Mouse (Mus musculus) urinary bladder, postnatal 10 days (tissue): ENCODE measurements around the gene Babam2.

ENCODE experiments used
- DNase-seq: peaks from one replicate; pipeline ENCODE4 v3.0.0; 2022; ENCODE audit warnings: low spot score

Babam2 gene

GRCm38 (mm10) chr5:32080490-32081219 lies 383.2 kb downstream of the Babam2 start:
- DNase-seq, result no peak

DNA sequence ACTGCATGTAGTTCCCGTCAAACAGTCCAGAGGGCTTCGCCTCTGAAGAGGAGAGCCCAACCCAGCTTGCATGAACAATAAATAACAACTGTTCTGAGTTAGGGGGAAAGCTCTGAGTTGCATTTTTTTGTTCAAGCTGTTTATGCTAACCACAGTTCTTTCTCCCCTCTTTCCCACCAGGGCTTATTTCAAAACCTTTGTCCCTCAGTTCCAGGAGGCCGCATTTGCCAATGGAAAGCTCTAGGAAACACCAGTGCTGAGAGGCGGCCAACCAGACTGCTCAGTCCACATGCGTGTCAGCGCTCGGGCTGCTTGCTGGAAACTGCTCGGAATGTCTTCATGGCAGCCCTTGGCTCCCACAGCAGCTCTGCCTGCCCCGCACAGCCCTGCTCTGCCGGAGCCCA lies 386.9 kb downstream of the Babam2 start:
- no peak for DNase-seq

DNA sequence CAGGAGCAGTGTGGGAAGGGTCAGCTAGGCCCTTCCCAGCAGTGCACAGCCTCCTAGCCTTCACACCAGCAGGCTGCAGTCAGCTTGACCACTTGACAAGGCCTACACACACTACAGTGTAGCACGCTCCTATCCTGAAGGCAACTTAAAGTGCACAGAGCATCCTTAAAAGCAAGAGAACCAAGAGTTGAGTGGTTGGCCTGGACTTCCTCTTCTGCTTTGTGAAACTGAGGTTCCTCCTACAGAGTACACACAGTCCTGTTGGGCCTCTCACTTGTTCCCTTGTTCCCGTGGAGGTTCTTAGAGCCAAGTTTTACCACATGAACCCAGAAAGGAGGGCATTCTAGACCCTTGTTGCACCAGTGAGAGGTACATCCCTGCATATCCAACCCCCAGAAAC lies 388.1 kb downstream of the Babam2 start:
- no peak for DNase-seq

- DNase-seq, result no peak
These were observed 388.5 kb downstream of the Babam2 start for GRCm38 (mm10) chr5:32085971-32086370.

- DNase-seq, result no peak
These were observed 389.1 kb downstream of the Babam2 start for GRCm38 (mm10) chr5:32086526-32087090.

DNA sequence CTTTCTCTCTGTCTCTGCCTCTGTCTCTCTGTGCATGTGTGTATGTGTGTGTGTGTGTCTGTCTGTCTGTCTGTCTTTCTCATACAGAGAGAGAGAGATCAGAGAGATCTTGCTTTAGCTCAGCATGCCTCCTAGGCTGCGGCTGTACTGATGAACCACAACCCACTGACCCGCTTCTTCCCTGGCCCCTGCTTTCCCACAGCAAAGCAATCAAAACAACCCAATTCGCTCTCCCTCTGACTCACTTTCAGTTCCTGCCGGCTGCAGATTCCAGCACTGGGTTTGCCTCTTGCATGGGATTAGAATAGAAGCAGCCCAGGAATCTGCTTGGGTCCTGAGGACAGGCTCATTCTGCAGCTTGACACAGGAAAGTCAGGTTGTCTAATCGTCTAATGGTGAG lies 392.0 kb downstream of the Babam2 start:
- no peak for DNase-seq

GRCm38 (mm10) chr5:32092281-32092680 lies 394.8 kb downstream of the Babam2 start:
- DNase-seq, result no peak

DNA sequence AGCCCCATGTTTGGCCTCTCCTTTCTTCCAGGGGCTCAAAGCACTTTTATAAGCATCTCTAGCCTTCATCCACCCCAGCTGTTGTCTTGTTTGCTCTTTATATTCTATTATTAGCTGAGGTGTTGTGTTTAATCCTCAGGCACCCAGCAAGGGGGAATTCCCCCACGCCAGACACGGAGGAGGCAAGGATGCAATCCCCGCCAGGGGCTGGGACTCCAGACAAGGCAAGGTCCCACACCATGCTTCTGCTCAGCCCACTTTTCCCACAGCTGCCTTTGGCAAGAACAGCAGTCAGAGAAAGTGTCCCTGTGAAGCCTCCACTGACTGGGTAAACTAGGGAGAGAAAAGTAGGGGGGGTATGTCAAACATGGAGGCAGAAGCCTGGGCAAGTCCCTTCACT lies 401.2 kb downstream of the Babam2 start:
- no peak for DNase-seq

GRCm38 (mm10) chr5:32102484-32102883 lies 405.0 kb downstream of the Babam2 start:
- peak; percentile 42 for DNase-seq

DNA sequence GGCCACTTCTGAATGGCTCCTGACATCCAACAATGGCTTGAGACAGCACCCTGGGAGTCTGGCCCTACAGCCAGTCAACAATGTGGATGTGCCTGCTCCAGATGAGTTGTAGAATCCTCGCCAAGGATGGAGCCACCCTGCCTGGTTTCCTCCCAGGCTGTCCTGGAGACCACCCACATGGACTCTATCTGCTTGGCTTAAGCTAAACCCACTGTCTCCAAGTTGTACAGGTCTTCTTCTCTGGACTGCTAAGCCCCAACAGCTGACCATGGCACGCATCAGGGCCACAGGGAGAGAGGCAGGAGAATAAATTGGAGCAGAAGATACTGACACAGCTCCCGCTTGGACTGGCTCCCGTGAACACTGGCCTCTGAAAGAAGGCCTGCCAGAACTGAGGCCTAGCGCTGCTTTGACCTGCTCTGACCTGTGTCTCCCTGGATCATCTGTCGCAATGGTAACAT lies 405.5 kb downstream of the Babam2 start:
- no peak for DNase-seq

- no peak for DNase-seq
These were observed 406.1 kb downstream of the Babam2 start for GRCm38 (mm10) chr5:32103545-32103944.

GRCm38 (mm10) chr5:32104119-32104990 lies 406.9 kb downstream of the Babam2 start:
- no peak for DNase-seq

DNA sequence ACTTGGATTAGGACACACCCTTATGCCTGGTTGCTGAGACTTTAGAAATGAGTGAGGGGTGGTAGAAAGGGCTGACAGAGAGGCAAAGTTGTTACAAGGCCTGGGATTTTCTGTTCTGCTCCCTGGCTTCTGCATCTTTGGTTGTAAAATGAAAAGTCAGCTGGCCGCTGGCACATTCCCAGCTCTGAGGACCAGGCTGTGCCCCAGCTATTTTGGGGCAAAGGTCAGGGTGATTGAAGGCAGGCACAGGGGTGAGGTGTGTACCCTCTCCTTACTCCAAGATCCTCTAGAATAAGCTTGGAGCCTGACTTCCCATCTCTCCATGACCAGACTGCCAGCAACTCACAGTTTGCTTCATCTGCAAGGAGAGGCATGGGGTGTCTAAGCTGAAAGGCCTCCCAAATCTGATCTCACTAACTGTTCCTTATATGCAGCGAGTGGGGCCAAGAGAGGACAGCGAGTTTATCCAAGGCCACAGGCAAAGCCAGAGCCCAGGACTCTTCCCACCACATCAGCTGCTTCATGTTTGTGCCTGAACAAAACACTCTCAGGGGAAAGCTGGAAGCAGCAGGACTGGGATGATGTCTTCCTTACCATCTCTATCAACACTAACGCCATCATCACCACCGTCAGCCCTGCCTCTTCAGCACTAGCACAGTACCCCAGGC lies 409.1 kb downstream of the Babam2 start:
- no peak for DNase-seq

DNA sequence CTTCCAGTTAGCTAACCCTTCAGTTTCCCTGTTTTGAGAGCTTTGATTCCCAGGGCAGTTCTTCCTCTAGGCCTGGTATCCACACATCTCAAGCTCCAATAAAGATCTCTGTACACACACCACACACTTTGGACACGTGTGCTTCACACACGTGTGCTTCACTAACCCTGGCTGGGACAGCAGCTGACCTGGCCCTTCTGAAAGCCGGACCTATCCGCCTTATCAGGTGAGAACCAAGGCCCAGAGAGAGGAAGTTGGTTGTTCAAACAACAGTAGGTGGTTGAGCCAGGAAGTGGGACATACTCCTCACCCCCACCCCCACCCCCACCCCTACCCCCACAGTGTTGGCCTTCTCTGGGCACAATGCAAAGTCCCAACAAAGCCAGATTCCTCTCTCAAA lies 413.2 kb downstream of the Babam2 start:
- no peak for DNase-seq

- no peak for DNase-seq
These were observed 414.9 kb downstream of the Babam2 start for GRCm38 (mm10) chr5:32112206-32112916.

DNA sequence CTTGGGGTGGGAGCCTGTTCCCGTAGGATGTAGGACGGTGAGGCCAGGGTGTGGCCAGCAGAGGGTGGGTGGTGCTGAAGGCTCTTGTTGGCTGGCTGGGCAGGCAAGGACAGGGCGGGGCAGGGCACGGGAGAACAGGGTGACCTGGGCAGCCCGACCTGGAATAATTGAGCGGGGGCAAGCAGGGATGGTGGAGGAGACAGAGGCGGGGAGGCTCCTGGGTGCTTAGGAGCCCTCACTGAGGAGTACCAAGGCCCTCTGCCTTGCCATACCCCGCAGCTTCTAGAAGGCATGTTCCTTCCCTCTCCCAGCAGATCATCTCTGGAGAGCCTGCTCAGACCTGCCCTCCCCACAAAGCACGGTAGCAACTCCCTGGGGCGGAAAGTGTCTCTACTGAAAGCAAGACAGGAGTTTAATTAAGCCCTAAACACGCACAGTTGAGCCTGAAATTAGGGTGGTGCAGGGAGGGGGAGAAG lies 423.5 kb downstream of the Babam2 start:
- DNase-seq, result no peak

- DNase-seq, result no peak
These were observed 424.5 kb downstream of the Babam2 start for GRCm38 (mm10) chr5:32121936-32122335.

GRCm38 (mm10) chr5:32122363-32122762 lies 424.9 kb downstream of the Babam2 start:
- DNase-seq, result no peak

DNA sequence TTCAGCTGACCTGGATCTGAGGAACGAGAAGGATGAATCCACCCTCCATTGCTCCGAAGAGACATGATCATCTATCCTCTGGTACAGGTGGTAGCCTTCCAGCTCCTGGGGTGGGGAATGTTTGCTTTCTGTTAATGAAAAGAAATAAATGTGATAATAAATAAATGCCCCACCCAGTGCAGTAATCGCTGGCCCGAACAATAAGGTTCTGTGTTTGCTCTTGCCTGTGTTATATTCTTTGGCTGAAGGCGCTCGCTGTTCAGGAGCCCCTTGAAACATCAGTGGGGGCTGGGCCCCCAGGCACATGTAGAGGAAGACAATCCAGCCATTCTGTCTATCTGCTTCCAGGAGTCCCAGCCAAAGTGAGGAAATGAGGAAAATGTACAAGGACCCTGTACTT lies 427.5 kb downstream of the Babam2 start:
- no peak for DNase-seq

DNA sequence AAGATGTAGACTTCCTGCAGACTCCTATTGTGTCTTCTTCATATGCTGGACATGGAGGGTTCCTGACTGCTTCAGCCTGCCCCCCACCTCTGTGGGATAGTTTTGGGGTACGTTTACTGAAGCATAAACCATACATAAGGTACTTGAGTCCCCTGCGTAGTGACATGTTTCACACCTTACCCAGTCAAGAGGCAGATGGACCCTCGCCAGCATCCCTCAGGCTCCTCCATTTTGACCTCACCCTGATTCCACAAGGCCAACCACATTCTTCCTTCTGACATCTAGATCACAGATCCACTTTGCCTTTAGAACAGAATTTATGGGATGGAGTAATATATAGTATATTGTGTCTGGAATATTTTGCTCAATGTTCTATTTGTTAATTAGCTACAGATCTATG lies 429.7 kb downstream of the Babam2 start:
- no peak for DNase-seq

GRCm38 (mm10) chr5:32127927-32128326 lies 430.4 kb downstream of the Babam2 start:
- no peak for DNase-seq
